Mouse (Mus musculus) G1E-ER4 (cell line): Measurements from ENCODE around the gene 3100002H09Rik. TPM values are rescaled to one million over a fixed set of nuclear protein-coding genes. Genes with fewer than 3 reads are reported as not detected.

Source experiments
- GATA1 ChIP-seq: IDR thresholded peaks from one replicate; pipeline ENCODE4 v1.8.0; 2012; ENCODE audit warnings: low read length, inconsistent platforms
- polyA plus RNA-seq: library from polyadenylated mRNA; stranded (reverse); fragments of >175 nt; gene quantifications from 2 replicates; pipeline ENCODE4 v1.2.3, GENCODE M21; 2012

Gene 3100002H09Rik
- polyA plus RNA-seq, 1 experiment: not detected

DNA sequence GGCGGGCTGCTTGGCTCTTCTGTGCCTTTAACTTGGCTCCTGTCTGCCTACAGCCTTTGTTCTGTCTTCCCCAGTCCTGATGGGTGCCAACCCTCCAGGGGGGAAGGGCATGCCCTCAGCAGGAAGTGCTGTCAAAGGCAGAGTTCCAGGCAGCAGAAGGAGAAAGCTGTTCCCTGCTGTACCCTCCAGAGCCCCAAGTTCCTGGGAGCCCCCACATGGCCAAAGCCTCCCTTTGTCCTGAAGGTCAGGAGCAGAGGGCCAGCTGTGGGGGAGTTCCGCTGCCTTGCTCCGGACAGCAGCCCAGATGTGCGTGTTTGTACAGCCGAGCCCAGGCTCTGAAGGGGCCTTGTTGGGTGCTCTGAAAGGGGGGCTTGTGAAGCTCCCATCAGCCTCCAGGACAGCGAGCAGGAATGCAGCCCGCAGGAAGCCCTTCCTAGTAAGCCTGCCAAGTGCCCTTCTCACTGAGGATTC lies 13.5 kb upstream of the 3100002H09Rik start:
- no peak for TF ChIP-seq GATA1

DNA sequence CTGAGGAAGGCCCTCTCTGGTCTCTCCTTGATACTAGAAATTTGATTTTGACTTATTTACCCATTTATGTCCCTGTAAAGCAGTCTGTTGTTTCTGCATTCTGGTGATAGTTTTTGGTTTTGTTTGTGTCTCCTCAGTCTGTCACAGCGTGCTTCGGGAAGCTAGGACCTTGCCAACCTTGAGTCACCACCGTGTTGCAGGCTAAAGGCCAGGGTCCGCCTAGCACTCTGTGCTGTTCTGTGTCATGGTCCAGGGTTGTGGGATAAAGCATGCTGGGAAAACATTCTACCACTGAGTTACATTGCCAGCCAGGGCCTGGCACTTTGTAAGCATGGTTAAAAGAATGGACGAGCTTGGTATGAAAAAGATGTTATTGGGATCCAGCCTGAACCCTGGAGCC lies 12.0 kb upstream of the 3100002H09Rik start:
- no peak for TF ChIP-seq GATA1

DNA sequence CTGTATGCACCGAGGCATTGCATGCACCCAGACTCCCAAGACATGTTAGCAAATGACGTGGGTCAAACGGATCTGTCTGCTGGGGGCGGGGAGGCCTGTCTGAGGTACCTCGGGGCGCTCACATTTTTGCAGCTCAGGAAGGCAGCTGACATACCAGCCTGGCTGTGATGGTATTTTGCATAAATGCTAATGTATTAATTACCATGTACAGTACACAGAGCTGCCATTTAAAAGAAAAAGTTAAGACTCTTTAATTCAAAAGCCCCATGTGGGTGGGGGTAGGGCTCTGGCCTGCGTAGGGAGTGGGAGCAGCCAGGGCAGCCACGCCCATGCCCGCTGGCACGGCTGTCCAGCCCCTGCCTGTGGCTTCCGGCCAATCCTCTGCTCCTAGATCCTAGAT lies 10.8 kb upstream of the 3100002H09Rik start:
- TF ChIP-seq GATA1: no peak

DNA sequence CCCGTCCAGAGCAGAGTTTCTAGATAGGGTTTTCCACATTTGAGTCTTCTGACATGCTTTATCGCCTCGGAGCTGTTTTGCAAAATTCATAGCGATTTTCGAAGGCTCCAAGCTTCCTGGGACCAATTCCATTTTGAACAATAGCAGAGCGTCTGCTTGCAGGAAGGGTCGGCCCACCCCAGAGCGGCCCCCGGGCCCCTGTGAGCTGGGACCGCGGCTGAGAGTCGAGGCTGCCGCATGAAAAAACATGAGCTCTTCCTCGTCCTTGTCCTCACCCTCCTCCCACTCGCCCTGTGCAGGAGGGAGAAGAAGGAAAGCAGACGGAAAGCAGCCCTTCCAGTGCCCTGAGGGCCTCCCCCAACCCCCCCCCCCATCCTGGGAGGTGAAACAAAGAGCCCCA lies 8.0 kb upstream of the 3100002H09Rik start:
- no peak for TF ChIP-seq GATA1

DNA sequence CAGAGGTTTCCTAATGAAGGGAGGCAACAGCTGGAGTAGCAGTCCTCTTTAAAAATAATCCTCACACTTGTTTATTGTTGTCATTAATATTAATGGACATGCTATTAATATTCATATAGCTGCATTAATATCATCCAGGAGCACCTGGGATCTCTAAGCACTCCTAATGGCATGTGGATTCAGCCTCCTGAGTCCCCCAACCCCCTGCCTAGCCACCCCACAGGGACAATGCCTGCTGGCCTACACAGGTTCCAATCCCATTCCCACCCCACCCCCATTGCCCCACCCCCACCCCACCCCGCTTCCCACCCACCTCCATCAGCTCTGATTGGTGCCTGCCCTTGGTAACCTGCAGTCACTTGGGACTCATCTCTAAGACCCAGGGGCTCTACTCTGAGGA lies 6.0 kb upstream of the 3100002H09Rik start:
- no peak for TF ChIP-seq GATA1

DNA sequence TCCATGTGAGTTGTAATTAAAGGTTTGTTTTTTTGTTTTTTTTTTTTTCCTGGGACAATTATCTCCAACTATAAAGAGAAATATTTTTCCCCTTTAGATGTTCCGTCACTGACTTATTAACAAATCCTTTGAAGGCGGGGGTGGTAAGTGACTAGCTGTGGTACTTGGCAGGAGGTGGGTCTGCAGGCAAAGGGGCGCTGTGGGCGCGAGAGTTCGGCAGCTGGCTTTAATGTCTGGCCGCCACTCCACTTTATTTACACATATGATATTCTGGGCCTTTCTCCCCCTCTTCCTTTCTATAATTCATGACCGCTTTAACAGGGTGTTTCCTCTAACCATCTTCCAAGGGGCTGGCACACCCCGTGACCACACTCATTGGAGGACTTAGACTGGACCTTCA lies 5.4 kb upstream of the 3100002H09Rik start:
- no peak for TF ChIP-seq GATA1

DNA sequence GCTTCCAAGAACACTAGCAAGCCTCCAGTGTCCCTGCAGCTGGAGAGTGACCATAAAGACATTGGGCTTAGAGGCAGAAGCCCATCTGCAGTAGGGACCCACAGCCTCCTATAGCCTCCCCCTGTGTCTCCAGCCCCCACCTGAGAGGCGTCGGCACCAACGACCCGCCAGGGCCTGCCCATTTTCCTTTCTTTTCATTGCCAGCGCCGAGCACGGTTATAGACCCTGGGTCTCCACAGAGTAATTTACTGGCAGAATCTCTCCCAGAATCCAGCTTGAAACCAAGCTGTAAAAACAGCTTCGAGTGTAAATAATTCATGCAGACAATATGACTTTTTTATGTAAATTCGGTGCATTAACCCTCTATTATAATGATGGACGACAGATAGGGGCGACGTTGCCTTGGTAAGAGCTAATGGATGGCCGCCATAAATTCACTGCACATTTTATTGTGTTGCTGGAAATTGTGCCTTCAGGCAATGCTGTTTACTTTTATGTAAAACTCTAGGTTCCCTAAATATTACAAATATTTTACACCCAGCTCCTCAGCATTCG lies 4.9 kb upstream of the 3100002H09Rik start:
- no peak for TF ChIP-seq GATA1

DNA sequence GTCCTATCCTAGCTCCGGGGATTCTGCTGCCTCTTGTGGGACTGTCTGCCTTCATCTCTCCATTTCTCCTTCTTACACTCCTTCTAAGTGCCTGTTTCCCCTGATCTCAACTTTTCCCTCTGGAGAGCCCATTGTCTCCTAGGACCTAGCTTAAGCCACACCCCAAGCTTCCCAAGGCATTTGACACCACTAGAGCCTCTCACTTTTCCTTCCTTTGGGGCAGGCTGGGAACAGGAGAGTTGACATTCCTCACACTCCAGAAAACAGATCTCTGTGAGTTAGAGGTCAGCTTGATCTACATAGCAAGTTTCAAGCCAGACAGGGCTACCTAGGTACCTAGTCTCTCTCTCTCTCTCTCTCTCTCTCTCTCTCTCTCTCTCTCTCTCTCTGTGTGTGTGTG lies 3.6 kb upstream of the 3100002H09Rik start:
- no peak for TF ChIP-seq GATA1

DNA sequence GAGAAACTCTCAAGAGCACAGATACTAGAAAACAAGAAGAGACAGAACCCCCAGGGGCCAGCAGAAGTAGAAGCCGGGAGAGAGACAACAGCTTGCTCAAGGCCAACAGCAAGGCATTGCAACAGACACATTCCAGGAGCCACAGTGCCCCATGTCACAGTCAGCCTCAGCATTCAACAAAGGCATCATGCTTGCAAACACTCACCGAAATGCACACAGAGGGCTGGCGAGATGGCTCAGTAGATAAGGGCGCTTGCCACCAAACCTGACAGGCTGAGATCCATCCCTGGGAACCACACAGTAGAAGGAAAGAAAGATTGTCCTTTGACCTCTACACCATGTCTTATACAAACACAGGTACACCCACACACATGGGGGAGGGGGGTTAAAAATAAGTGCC lies 1.2 kb upstream of the 3100002H09Rik start:
- TF ChIP-seq GATA1: no peak

DNA sequence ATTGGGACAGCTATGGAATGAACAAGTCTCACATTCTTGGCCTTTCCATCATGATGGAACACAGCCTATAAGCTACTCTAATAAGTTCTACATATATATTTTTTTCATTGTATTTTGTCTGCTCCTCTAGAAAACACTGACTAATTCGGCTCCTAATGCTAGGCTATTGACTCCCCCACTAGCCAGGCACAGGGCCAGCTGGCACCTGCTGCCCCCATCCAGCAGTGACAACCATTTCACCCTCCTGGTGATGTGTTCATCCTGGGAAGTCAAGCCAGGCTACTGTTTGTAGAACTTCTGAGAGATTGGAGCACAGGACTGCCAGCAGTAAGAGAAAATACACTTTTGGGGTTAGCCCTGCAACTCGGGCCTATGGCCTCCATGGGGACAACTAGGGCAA lies 537 bp downstream of the 3100002H09Rik start:
- no peak for TF ChIP-seq GATA1

DNA sequence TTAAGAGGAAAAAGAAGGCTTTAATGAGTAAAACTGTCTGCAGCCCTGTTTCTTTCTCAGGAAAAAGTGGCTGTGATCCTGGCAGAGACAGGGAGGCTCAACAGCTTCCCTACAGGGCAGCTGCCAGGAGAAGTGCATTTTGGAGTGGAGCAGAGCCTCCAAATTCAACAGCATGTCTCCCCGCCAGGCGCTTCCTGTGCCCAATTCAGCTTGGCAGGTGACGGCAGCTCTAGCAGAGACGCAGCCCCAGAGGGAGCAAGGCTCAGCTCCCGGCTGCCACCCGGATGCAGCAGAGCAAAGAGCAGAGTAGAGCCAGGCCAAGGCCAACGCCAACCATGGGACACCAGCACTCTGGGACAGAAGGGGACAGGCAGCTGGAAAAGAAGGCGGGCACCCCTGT lies 3.4 kb downstream of the 3100002H09Rik start:
- no peak for TF ChIP-seq GATA1

DNA sequence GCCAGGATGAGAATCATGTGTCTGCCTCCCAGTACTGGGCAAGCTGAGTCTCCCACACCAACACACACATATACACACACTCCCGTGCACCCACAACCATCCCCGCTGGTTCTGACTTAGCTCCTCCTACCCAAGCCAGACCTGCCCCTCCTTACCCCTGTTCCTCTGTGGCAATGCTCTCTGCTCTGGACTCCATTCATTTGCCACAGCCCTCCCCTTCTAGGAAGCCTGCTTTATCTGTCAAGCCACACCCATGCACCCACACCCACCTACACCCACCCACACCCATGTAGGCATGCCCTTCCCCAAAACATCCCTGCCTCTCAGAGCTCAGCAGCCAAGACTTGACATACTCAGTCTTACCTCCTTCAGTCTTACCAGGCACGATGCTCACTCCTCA lies 4.4 kb downstream of the 3100002H09Rik start:
- no peak for TF ChIP-seq GATA1

DNA sequence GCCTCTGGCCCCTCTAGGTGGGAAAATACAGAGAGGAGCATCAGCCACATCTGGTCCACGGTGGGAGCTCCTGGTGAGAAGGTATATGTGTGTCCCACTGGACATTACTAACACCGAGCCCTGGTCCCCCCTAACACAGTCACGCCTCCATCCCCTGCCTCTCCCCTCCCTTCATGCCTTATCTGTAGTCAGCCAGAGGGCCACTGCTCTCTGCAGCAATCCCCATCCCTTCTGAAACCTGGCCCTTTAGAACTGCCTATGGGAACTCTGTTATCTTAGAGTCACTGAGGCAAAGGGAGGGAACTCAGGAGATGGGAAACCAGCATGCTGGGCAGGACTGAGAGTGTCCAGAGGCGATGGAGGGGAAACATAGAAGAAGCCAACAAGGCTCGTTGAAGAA lies 5.3 kb downstream of the 3100002H09Rik start:
- no peak for TF ChIP-seq GATA1

DNA sequence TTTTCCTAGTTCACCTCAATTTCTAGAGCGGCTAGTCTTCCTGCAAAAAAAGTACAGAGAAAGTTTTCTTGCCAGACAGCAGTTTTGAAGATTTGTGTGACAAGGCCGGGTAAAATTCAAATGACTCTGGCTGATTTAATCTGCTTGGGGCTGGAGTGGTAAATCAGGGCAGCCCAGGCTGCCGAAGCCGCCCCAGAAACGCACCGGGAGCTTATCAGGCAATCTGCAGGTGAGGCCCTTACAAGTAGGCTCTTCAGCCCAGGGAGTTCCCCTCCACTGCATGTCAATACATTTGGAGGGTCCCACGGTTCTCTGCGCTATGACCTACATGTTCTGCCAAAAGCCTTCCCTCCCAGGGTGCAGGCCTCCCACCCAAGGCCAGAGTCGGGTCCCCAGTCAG lies 6.9 kb downstream of the 3100002H09Rik start:
- TF ChIP-seq GATA1: no peak

DNA sequence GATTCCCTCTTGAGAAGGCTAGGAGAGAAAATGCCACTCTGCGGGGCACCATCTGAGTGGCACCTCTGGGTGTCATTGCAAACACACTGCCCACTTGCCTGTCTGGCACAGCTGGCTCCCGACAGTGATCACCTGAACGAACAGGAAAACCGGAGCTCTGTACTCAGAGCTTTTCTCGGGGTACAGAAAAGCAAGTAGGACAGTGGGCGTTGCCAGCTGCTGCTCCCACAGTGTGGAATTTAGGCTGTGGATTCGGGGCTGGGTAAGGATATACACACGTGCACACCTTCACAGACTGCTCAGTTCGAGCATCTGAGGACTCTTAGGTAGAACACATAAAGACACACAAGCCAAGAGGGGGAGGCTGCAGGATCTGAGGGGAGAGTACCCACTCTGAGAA lies 14.7 kb downstream of the 3100002H09Rik start:
- TF ChIP-seq GATA1: no peak

DNA sequence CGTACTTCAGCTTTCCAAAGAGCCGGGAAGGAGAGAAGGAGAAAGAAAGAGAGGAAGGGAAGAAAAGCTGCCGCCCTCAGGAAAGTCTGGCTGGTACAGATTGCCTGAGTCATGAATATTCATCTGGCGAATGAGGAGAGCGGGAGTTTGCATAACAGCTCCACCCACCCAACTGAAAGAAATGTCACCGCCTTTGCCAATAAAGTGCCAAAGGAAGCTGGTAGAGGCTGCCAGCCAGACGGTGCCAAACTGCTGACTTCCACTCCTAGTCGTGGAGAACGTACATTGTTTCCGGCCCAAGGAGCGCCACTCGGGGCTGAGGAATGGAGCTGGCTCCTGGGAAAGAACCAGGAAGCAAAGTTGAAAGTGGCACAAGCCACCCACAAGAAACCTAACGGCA lies 15.7 kb downstream of the 3100002H09Rik start:
- TF ChIP-seq GATA1: no peak

DNA sequence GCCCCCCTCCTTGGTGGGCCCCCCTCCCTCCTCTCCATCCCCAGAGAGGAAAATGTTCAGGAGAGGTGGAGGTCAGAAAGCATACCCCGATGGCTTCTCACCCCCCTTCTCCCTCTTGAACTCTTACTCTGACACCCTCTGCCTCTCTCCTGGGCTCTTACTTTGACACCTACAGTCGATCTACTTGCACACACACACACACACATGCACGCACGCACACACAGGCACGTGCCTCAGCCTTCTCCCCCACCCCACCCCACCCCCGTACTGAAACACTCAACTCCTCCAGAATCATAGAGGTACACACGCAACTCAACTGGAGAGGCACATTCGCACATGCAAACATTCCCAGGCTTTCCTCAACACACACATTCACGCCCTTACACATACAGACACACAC lies 16.9 kb downstream of the 3100002H09Rik start:
- no peak for TF ChIP-seq GATA1

DNA sequence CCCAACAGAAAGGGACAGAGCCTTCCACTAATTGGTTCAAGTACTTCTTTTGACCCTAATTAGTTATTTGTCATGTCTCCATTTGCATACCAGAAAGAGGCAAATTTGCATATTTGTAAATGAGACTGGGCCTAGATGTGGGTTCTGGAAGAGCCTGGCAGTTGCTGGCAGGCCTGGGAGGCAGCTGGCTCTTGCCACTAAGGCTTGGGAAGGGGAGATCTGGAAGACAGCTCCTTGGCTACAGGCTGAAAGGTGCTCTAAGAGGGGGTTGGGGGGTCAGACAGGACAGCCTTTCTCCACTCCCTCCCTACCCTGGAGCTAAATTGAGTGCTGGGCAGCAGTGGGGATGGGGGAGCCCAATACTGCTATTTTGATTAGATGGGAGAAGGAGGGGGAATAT lies 17.4 kb downstream of the 3100002H09Rik start:
- no peak for TF ChIP-seq GATA1
